Mouse (Mus musculus): ENCODE results near the gene Chd9.

The Chd9 gene

GRCm38 (mm10) chr8:90828181-90828986 lies at the start of gene Chd9:
TSS of gene Chd9 (plus strand) at chr8:90828352.
- DNase-seq (ENCODE audit: extremely low spot score), result peak; percentile 95

- no peak for DNase-seq (ENCODE audit: extremely low spot score)
Measured at GRCm38 (mm10) chr8:90791616-90792015, 36.5 kb upstream of the Chd9 start.

- peak; percentile 76 for DNase-seq (ENCODE audit: extremely low spot score)
Measured at GRCm38 (mm10) chr8:90793710-90794109, 34.4 kb upstream of the Chd9 start.

GRCm38 (mm10) chr8:90794990-90795861 lies 32.9 kb upstream of the Chd9 start:
- peak; percentile 81 for DNase-seq (ENCODE audit: extremely low spot score)

GRCm38 (mm10) chr8:90799473-90799872 lies 28.7 kb upstream of the Chd9 start:
- DNase-seq (ENCODE audit: extremely low spot score), result no peak

- DNase-seq (ENCODE audit: extremely low spot score), result no peak
Measured at GRCm38 (mm10) chr8:90813602-90814320, 14.4 kb upstream of the Chd9 start.

GRCm38 (mm10) chr8:90816061-90816882 lies 11.9 kb upstream of the Chd9 start:
- no peak for DNase-seq (ENCODE audit: extremely low spot score)

GRCm38 (mm10) chr8:90817293-90817692 lies 10.9 kb upstream of the Chd9 start, which contains the start of gene Gm19935:
TSS of gene Gm19935 (minus strand) at chr8:90817393.
- DNase-seq (ENCODE audit: extremely low spot score), result no peak

- no peak for DNase-seq (ENCODE audit: extremely low spot score)
Measured at GRCm38 (mm10) chr8:90819561-90820320, 8.4 kb upstream of the Chd9 start.

- no peak for DNase-seq (ENCODE audit: extremely low spot score)
Measured at GRCm38 (mm10) chr8:90820321-90820696, 7.8 kb upstream of the Chd9 start.

GRCm38 (mm10) chr8:90822443-90822842 lies 5.7 kb upstream of the Chd9 start:
- DNase-seq (ENCODE audit: extremely low spot score), result peak; percentile 34

GRCm38 (mm10) chr8:90825459-90825871 lies 2.7 kb upstream of the Chd9 start:
- no peak for DNase-seq (ENCODE audit: extremely low spot score)

GRCm38 (mm10) chr8:90828987-90829740 lies 1.0 kb downstream of the Chd9 start:
- DNase-seq (ENCODE audit: extremely low spot score), result peak; percentile 37

- no peak for DNase-seq (ENCODE audit: extremely low spot score)
Measured at GRCm38 (mm10) chr8:90829825-90830224, 1.7 kb downstream of the Chd9 start.

GRCm38 (mm10) chr8:90830980-90831379 lies 2.8 kb downstream of the Chd9 start:
- no peak for DNase-seq (ENCODE audit: extremely low spot score)

GRCm38 (mm10) chr8:90832576-90833289 lies 4.6 kb downstream of the Chd9 start:
- peak; percentile 64 for DNase-seq (ENCODE audit: extremely low spot score)

GRCm38 (mm10) chr8:90833628-90834320 lies 5.6 kb downstream of the Chd9 start:
- DNase-seq (ENCODE audit: extremely low spot score), result no peak

GRCm38 (mm10) chr8:90834321-90834672 lies 6.1 kb downstream of the Chd9 start:
- DNase-seq (ENCODE audit: extremely low spot score), result no peak

Measured in embryo, embryonic 9.5 days (tissue).